Mouse (Mus musculus) gastrocnemius, adult 2 months (tissue): Measurements from ENCODE around the gene Gm3250. TPM values are rescaled to one million over a fixed set of nuclear protein-coding genes. Genes with fewer than 3 reads are reported as not detected.
"Not testable (repeated sequence)": the region's sequence is repeated elsewhere in the genome, so short reads cannot be mapped to it uniquely, and the experiment has no call there.

Experiments used
- DNase-seq: peaks from one replicate; pipeline ENCODE4 v3.0.0; 2022
- H3K27ac ChIP-seq: fragments of 200-600 bp; 2 replicates; pipeline ENCODE4 v1.8.1; 2022; ENCODE audit warnings: mild to moderate bottlenecking
- H3K4me3 ChIP-seq: fragments of 200-600 bp; 2 replicates; pipeline ENCODE4 v1.8.1; 2022; ENCODE audit warnings: mild to moderate bottlenecking, moderate library complexity
- CTCF ChIP-seq: fragments of 200-600 bp; IDR thresholded peaks from 2 replicates; pipeline ENCODE4 v1.8.1; 2022; ENCODE audit warnings: antibody characterized with exemption, mild to moderate bottlenecking, moderate library complexity
- intact Hi-C: fragments of 180-260 bp; cut with DNase I; formaldehyde crosslinking; loops from one replicate; pipeline ENCODE4 v1.15.1; 2025
- long read RNA-seq, 2 experiments: library from polyadenylated mRNA; stranded (forward); transcript quantifications; one replicate each; pipeline ENCODE4 v2.0.0; 2021
- total RNA-seq, 2 experiments: library from RNA; stranded (reverse); gene quantifications; 2 replicates each; pipeline ENCODE4 v1.2.3; 2021

The Gm3250 gene
- total RNA-seq = not detected
- long read RNA-seq, experiment 1 = 0 reads
- long read RNA-seq, experiment 2 = 0 reads

- H3K27ac ChIP-seq, H3K4me3 ChIP-seq, DNase-seq, intact Hi-C loops: not testable (repeated sequence)
Observed at GRCm38 (mm10) chr10:77782442-77782841, at the start of gene Gm3250. Gene Gm3250, minus strand, starts transcription at chr10:77782542.

- Histone ChIP-seq H3K27ac (no peak within 1 kb of the TSS), H3K4me3 (no peak within 1 kb of the TSS)
- intact Hi-C loops = no loop called here
- no peak for TF ChIP-seq CTCF
- DNase-seq = no peak
Observed at GRCm38 (mm10) chr10:77826951-77827350, 44.6 kb upstream of the Gm3250 start, which contains the start of gene Krtap10-4. Gene Krtap10-4, minus strand, starts transcription at chr10:77827095.

GRCm38 (mm10) chr10:77819203-77819602 lies 36.9 kb upstream of the Gm3250 start:
- intact Hi-C loops = no loop called here
- no peak overlapping the region for H3K4me3 ChIP-seq
- no peak for TF ChIP-seq CTCF
- no peak for DNase-seq
- no peak overlapping the region for H3K27ac ChIP-seq

GRCm38 (mm10) chr10:77818523-77818922 lies 36.2 kb upstream of the Gm3250 start:
- intact Hi-C loops = no loop called here
- DNase-seq = no peak
- Histone ChIP-seq H3K27ac (no peak overlapping the region), H3K4me3 (no peak overlapping the region)
- TF ChIP-seq CTCF = no peak

GRCm38 (mm10) chr10:77815514-77815913 lies 33.2 kb upstream of the Gm3250 start:
- TF ChIP-seq CTCF = peak; percentile 55
- no peak overlapping the region for H3K27ac ChIP-seq
- intact Hi-C loops = no loop called here
- H3K4me3 ChIP-seq = no peak overlapping the region
- DNase-seq = no peak

- Histone ChIP-seq H3K27ac (no peak within 1 kb of the TSS), H3K4me3 (no peak within 1 kb of the TSS)
- no peak for TF ChIP-seq CTCF
- intact Hi-C loops = no loop called here
- DNase-seq = no peak
Observed at GRCm38 (mm10) chr10:77814382-77814781, 32.0 kb upstream of the Gm3250 start, which contains the start of gene Gm2696. Gene Gm2696, plus strand, starts transcription at chr10:77814682.

GRCm38 (mm10) chr10:77811743-77812142 lies 29.4 kb upstream of the Gm3250 start, which contains the start of gene Gm9507:
Gene Gm9507, minus strand, starts transcription at chr10:77811843.
- no peak for DNase-seq
- intact Hi-C loops = no loop called here

GRCm38 (mm10) chr10:77804095-77804494 lies 21.8 kb upstream of the Gm3250 start:
- DNase-seq = no peak
- Histone ChIP-seq H3K4me3 (no peak overlapping the region), H3K27ac (no peak overlapping the region)
- TF ChIP-seq CTCF = no peak
- intact Hi-C loops = no loop called here

More at GRCm38 (mm10) chr10:77811743-77812142, 29.4 kb upstream of the Gm3250 start, which contains the start of gene Gm9507:
- no peak for TF ChIP-seq CTCF
- Histone ChIP-seq H3K4me3 (no peak within 1 kb of the TSS), H3K27ac (no peak within 1 kb of the TSS)

GRCm38 (mm10) chr10:77798921-77799508 lies 16.7 kb upstream of the Gm3250 start, which contains the start of gene Gm19668:
Gene Gm19668, minus strand, starts transcription at chr10:77799133.
- no peak for DNase-seq
- no peak for TF ChIP-seq CTCF
- intact Hi-C loops = no loop called here
- Histone ChIP-seq H3K4me3 (no peak within 1 kb of the TSS), H3K27ac (no peak within 1 kb of the TSS)

- DNase-seq, H3K27ac ChIP-seq, H3K4me3 ChIP-seq, intact Hi-C loops: not testable (repeated sequence)
Observed at GRCm38 (mm10) chr10:77798164-77798920, 16.0 kb upstream of the Gm3250 start.

- H3K4me3 ChIP-seq = no peak overlapping the region
- H3K27ac ChIP-seq = no peak overlapping the region
- no peak for TF ChIP-seq CTCF
- intact Hi-C loops = no loop called here
- no peak for DNase-seq
Observed at GRCm38 (mm10) chr10:77797677-77798076, 15.3 kb upstream of the Gm3250 start.

GRCm38 (mm10) chr10:77794976-77795375 lies 12.6 kb upstream of the Gm3250 start, which contains the start of gene Gm9639:
Gene Gm9639, minus strand, starts transcription at chr10:77795076.
- no peak for TF ChIP-seq CTCF
- DNase-seq = no peak
- intact Hi-C loops = no loop called here
- Histone ChIP-seq H3K27ac (no peak within 1 kb of the TSS), H3K4me3 (no peak within 1 kb of the TSS)

GRCm38 (mm10) chr10:77788621-77789020 lies 6.3 kb upstream of the Gm3250 start:
- Histone ChIP-seq H3K27ac (no peak overlapping the region), H3K4me3 (no peak overlapping the region)
- no peak for TF ChIP-seq CTCF
- DNase-seq = no peak
- intact Hi-C loops = no loop called here

GRCm38 (mm10) chr10:77787876-77788275 lies 5.5 kb upstream of the Gm3250 start, which contains the start of gene Gm7137:
Gene Gm7137, minus strand, starts transcription at chr10:77788200.
- intact Hi-C loops, H3K27ac ChIP-seq, H3K4me3 ChIP-seq, DNase-seq: not testable (repeated sequence)

GRCm38 (mm10) chr10:77783396-77783795 lies 1.1 kb upstream of the Gm3250 start:
- intact Hi-C loops, H3K27ac ChIP-seq, DNase-seq, H3K4me3 ChIP-seq: not testable (repeated sequence)

GRCm38 (mm10) chr10:77776844-77777243 lies 5.5 kb downstream of the Gm3250 start, which contains the start of gene Gm7138:
Gene Gm7138, minus strand, starts transcription at chr10:77776944.
- H3K4me3 ChIP-seq, H3K27ac ChIP-seq, intact Hi-C loops, DNase-seq: not testable (repeated sequence)

- DNase-seq, H3K27ac ChIP-seq, intact Hi-C loops, H3K4me3 ChIP-seq: not testable (repeated sequence)
Observed at GRCm38 (mm10) chr10:77772142-77772541, 10.2 kb downstream of the Gm3250 start.

- H3K4me3 ChIP-seq, DNase-seq, H3K27ac ChIP-seq, intact Hi-C loops: not testable (repeated sequence)
Observed at GRCm38 (mm10) chr10:77771225-77771624, 11.1 kb downstream of the Gm3250 start, which contains the start of gene Gm3238. Gene Gm3238, minus strand, starts transcription at chr10:77771325.
